Mouse (Mus musculus): Measurements from ENCODE around the gene 9630041A04Rik. TPM values are rescaled to one million over a fixed set of nuclear protein-coding genes. Genes with fewer than 3 reads are reported as not detected.

Gene 9630041A04Rik
- polyA plus RNA-seq, 1 experiment from 2014 or later: 0.71 TPM

DNA sequence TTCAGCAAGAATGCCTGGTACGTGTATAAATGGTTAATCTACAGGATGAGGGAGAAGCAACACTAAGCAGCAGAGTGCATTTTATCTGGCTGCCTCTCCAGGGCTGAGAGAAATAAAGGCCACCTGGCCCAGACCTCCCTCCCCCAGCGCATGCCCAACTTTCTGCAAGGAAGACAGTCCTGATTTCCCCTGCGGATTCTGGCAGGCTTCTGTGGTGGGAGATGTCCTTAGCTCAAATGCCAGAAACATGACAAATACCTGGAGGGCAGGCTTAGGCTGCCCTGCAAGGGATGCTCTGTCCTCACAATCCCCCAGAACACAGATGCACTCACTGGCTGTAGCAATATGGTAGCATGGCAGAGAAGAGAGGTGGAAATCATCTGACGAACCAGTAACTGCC, 76.4 kb downstream of the 9630041A04Rik start:
- H3K27me3 ChIP-seq (replicated peaks; ENCODE audit: control insufficient read depth, insufficient read depth, low read length): no peaks in the 10 kb centered on the region
- 72% methylated on average over 4 of the region's 4 CpGs for WGBS
- no peak overlapping the region for H3K27ac ChIP-seq (ENCODE audit: low read length)
- no peak overlapping the region for H3K4me3 ChIP-seq (replicated peaks; ENCODE audit: low read length)
- H3K4me2 ChIP-seq (ENCODE audit: low read length): no peak overlapping the region
- no peaks in the 10 kb centered on the region for H3K9me3 ChIP-seq (ENCODE audit: control insufficient read depth, low read length)
- H3K36me3 ChIP-seq (ENCODE audit: control insufficient read depth, insufficient read depth): no peaks in the 10 kb centered on the region
- H3K9ac ChIP-seq (replicated peaks; ENCODE audit: low read depth, low read length): no peak overlapping the region
- ATAC-seq: no peak
- peaks cover 18% of the 10 kb centered on the region for H3K4me1 ChIP-seq (replicated peaks; ENCODE audit: control insufficient read depth, insufficient read depth, low read length)

GRCm38 (mm10) chr9:101939006-101939405, 77.4 kb downstream of the 9630041A04Rik start:
- H3K36me3 ChIP-seq (ENCODE audit: control insufficient read depth, insufficient read depth): no peaks in the 10 kb centered on the region
- H3K27ac ChIP-seq (ENCODE audit: low read length): peak overlapping the region; percentile 33; the same call in 1 of the 2 replicates
- 19% methylated on average over 5 of the region's 5 CpGs for WGBS
- no peaks in the 10 kb centered on the region for H3K9me3 ChIP-seq (ENCODE audit: control insufficient read depth, low read length)
- H3K4me3 ChIP-seq (replicated peaks; ENCODE audit: low read length): no peak overlapping the region
- peak; percentile 92 for ATAC-seq
- no peak overlapping the region for H3K4me2 ChIP-seq (ENCODE audit: low read length)
- no peak overlapping the region for H3K9ac ChIP-seq (replicated peaks; ENCODE audit: low read depth, low read length)
- H3K4me1 ChIP-seq (replicated peaks; ENCODE audit: control insufficient read depth, insufficient read depth, low read length): peaks cover 24% of the 10 kb centered on the region
- H3K27me3 ChIP-seq (replicated peaks; ENCODE audit: control insufficient read depth, insufficient read depth, low read length): no peaks in the 10 kb centered on the region

- H3K27me3 ChIP-seq (replicated peaks; ENCODE audit: control insufficient read depth, insufficient read depth, low read length): no peaks in the 10 kb centered on the region
- H3K4me3 ChIP-seq (replicated peaks; ENCODE audit: low read length): no peak overlapping the region
- H3K4me1 ChIP-seq (replicated peaks; ENCODE audit: control insufficient read depth, insufficient read depth, low read length): peaks cover 20% of the 10 kb centered on the region
- ATAC-seq: no peak
- H3K9ac ChIP-seq (replicated peaks; ENCODE audit: low read depth, low read length): no peak overlapping the region
- WGBS: 91% methylated on average over 3 of the region's 3 CpGs
- H3K27ac ChIP-seq (ENCODE audit: low read length): no peak overlapping the region
- no peaks in the 10 kb centered on the region for H3K9me3 ChIP-seq (ENCODE audit: control insufficient read depth, low read length)
- H3K4me2 ChIP-seq (ENCODE audit: low read length): no peak overlapping the region
- H3K36me3 ChIP-seq (ENCODE audit: control insufficient read depth, insufficient read depth): no peaks in the 10 kb centered on the region
These were observed 78.5 kb downstream of the 9630041A04Rik start for GRCm38 (mm10) chr9:101940182-101940581.

GRCm38 (mm10) chr9:101942058-101942669, 80.5 kb downstream of the 9630041A04Rik start:
- Histone ChIP-seq H3K27me3 (replicated peaks; ENCODE audit: control insufficient read depth, insufficient read depth, low read length) (no peaks in the 10 kb centered on the region), H3K9me3 (ENCODE audit: control insufficient read depth, low read length) (no peaks in the 10 kb centered on the region), H3K36me3 (ENCODE audit: control insufficient read depth, insufficient read depth) (no peaks in the 10 kb centered on the region), H3K4me2 (ENCODE audit: low read length) (no peak overlapping the region), H3K9ac (replicated peaks; ENCODE audit: low read depth, low read length) (no peak overlapping the region), H3K4me1 (replicated peaks; ENCODE audit: control insufficient read depth, insufficient read depth, low read length) (peaks cover 22% of the 10 kb centered on the region), H3K4me3 (replicated peaks; ENCODE audit: low read length) (no peak overlapping the region), H3K27ac (ENCODE audit: low read length) (no peak overlapping the region)
- ATAC-seq: no peak
- WGBS: 89% methylated on average over 9 of the region's 9 CpGs

DNA sequence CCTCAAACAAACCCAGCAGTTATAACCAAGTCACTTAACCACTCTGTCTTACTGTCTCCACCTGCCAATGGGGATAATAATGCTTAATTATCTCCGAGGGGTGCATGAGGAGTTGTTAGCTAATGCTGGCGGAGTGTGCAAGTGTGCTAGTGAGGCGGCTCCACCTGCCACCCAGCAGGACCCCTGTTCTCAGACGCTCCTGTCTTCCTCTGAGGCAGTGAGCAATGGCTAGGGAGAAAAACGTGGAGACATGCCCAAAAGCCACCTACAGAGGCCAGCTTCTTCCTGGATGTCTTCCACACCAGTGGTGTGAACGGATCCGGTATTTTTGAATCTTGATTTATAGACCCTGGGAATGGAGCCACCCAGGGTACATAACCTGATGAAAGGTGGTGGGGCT, 83.7 kb downstream of the 9630041A04Rik start:
- Histone ChIP-seq H3K4me1 (replicated peaks; ENCODE audit: control insufficient read depth, insufficient read depth, low read length) (peaks cover 15% of the 10 kb centered on the region), H3K27me3 (replicated peaks; ENCODE audit: control insufficient read depth, insufficient read depth, low read length) (no peaks in the 10 kb centered on the region), H3K27ac (ENCODE audit: low read length) (no peak overlapping the region), H3K9ac (replicated peaks; ENCODE audit: low read depth, low read length) (no peak overlapping the region), H3K36me3 (ENCODE audit: control insufficient read depth, insufficient read depth) (no peaks in the 10 kb centered on the region), H3K9me3 (ENCODE audit: control insufficient read depth, low read length) (no peaks in the 10 kb centered on the region), H3K4me2 (ENCODE audit: low read length) (no peak overlapping the region), H3K4me3 (replicated peaks; ENCODE audit: low read length) (no peak overlapping the region)
- peak; percentile 45; the same call in 1 of the 2 replicates for ATAC-seq
- 38% methylated on average over 7 of the region's 7 CpGs for WGBS

DNA sequence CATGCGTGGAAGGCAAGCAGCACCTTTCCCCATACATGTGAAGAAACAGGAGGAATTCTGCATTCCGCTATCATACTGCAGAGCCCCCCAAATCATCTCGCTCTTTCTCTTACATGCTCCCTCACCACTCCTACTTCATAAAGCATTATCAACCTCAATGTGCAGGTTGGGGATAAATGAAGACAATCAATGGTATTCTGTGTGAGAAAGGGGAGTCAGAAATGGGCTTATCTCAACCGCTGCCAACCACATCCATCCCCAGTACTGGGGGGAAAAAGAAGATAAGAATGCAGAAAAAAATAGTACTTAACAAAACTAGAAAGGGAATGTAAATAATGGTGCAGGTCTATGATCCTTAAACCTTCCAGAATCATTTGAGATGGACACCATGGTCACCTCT, 84.2 kb downstream of the 9630041A04Rik start:
- Histone ChIP-seq H3K9ac (replicated peaks; ENCODE audit: low read depth, low read length) (no peak overlapping the region), H3K4me3 (replicated peaks; ENCODE audit: low read length) (no peak overlapping the region), H3K9me3 (ENCODE audit: control insufficient read depth, low read length) (no peaks in the 10 kb centered on the region), H3K4me1 (replicated peaks; ENCODE audit: control insufficient read depth, insufficient read depth, low read length) (peaks cover 16% of the 10 kb centered on the region), H3K27ac (ENCODE audit: low read length) (no peak overlapping the region), H3K27me3 (replicated peaks; ENCODE audit: control insufficient read depth, insufficient read depth, low read length) (no peaks in the 10 kb centered on the region), H3K36me3 (ENCODE audit: control insufficient read depth, insufficient read depth) (no peaks in the 10 kb centered on the region), H3K4me2 (ENCODE audit: low read length) (no peak overlapping the region)
- 88% methylated on average over 4 of the region's 4 CpGs for WGBS
- ATAC-seq: no peak

GRCm38 (mm10) chr9:101950101-101950500, 88.5 kb downstream of the 9630041A04Rik start:
- no peak overlapping the region for H3K4me3 ChIP-seq (replicated peaks; ENCODE audit: low read length)
- 15% methylated on average over 3 of the region's 3 CpGs for WGBS
- H3K9me3 ChIP-seq (ENCODE audit: control insufficient read depth, low read length): no peaks in the 10 kb centered on the region
- H3K27ac ChIP-seq (ENCODE audit: low read length): 0 out of 2 replicates have a peak overlapping the region, but pooled peaks have one; percentile 17
- H3K4me2 ChIP-seq (ENCODE audit: low read length): no peak overlapping the region
- no peaks in the 10 kb centered on the region for H3K27me3 ChIP-seq (replicated peaks; ENCODE audit: control insufficient read depth, insufficient read depth, low read length)
- no peak overlapping the region for H3K9ac ChIP-seq (replicated peaks; ENCODE audit: low read depth, low read length)
- H3K36me3 ChIP-seq (ENCODE audit: control insufficient read depth, insufficient read depth): no peaks in the 10 kb centered on the region
- ATAC-seq: no peak
- peaks cover 5% of the 10 kb centered on the region for H3K4me1 ChIP-seq (replicated peaks; ENCODE audit: control insufficient read depth, insufficient read depth, low read length)

DNA sequence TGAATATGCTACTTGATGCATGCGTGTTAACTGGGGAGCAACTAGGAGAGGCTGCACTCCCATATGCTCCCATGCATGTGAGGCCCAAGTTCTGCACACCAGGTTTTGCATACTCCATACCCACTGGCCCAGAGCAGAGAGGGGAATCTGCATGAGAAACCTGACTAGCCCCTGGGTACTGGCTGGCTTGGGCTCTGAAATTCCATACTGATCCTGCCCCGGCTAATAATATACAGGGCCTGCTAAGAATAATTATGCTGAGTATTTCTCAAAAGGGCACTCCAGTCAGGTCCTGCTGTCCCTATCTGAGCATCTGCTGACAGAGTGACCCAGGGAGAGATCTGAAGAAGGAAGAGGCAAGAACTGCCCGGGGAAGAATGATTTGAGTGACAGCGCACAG, 92.9 kb downstream of the 9630041A04Rik start:
- no peaks in the 10 kb centered on the region for H3K27me3 ChIP-seq (replicated peaks; ENCODE audit: control insufficient read depth, insufficient read depth, low read length)
- H3K27ac ChIP-seq (ENCODE audit: low read length): no peak overlapping the region
- 71% methylated on average over 4 of the region's 4 CpGs for WGBS
- H3K4me1 ChIP-seq (replicated peaks; ENCODE audit: control insufficient read depth, insufficient read depth, low read length): peaks cover 10% of the 10 kb centered on the region
- no peak overlapping the region for H3K9ac ChIP-seq (replicated peaks; ENCODE audit: low read depth, low read length)
- no peak overlapping the region for H3K4me2 ChIP-seq (ENCODE audit: low read length)
- no peak overlapping the region for H3K4me3 ChIP-seq (replicated peaks; ENCODE audit: low read length)
- ATAC-seq: no peak
- no peaks in the 10 kb centered on the region for H3K9me3 ChIP-seq (ENCODE audit: control insufficient read depth, low read length)
- no peaks in the 10 kb centered on the region for H3K36me3 ChIP-seq (ENCODE audit: control insufficient read depth, insufficient read depth)

- H3K4me2 ChIP-seq (ENCODE audit: low read length): no peak overlapping the region
- peak overlapping the region; percentile 29; the same call in 1 of the 2 replicates for H3K9ac ChIP-seq (replicated peaks; ENCODE audit: low read depth, low read length)
- peak; percentile 23; the same call in 1 of the 2 replicates for ATAC-seq
- no peaks in the 10 kb centered on the region for H3K27me3 ChIP-seq (replicated peaks; ENCODE audit: control insufficient read depth, insufficient read depth, low read length)
- peaks cover 8% of the 10 kb centered on the region for H3K4me1 ChIP-seq (replicated peaks; ENCODE audit: control insufficient read depth, insufficient read depth, low read length)
- no peaks in the 10 kb centered on the region for H3K9me3 ChIP-seq (ENCODE audit: control insufficient read depth, low read length)
- H3K27ac ChIP-seq (ENCODE audit: low read length): no peak overlapping the region; the same call in 1 of the 2 replicates
- H3K4me3 ChIP-seq (replicated peaks; ENCODE audit: low read length): no peak overlapping the region
- no peaks in the 10 kb centered on the region for H3K36me3 ChIP-seq (ENCODE audit: control insufficient read depth, insufficient read depth)
- 34% methylated on average over 4 of the region's 4 CpGs for WGBS
These were observed 94.6 kb downstream of the 9630041A04Rik start for GRCm38 (mm10) chr9:101956228-101956627.

DNA sequence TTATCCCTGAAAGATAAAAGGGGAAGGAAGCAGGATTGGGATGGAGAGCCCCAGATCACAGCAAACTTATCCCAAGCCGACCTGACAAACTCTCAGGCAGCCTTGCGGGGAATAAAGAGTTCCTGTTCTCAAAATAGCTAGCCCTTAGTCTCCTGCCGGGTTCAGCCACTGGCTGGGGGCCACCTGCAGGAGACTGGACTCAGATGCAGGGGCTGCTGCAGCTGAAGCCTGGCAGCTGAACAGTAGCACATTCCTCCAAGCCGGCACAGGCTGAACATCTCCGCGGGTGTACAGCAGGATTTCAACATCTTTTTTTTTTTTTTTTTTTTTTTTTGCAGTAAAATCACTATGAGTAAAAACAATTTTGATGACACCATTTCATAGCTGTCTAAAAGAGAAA, 110.2 kb downstream of the 9630041A04Rik start:
- H3K9ac ChIP-seq (replicated peaks; ENCODE audit: low read depth, low read length): no peak overlapping the region
- 23% methylated on average over 6 of the region's 6 CpGs for WGBS

More for the DNA sequence above, 110.2 kb downstream of the 9630041A04Rik start:
- H3K4me3 ChIP-seq (replicated peaks; ENCODE audit: low read length): no peak overlapping the region
- H3K9me3 ChIP-seq (ENCODE audit: control insufficient read depth, low read length): no peaks in the 10 kb centered on the region
- H3K36me3 ChIP-seq (ENCODE audit: control insufficient read depth, insufficient read depth): no peaks in the 10 kb centered on the region
- H3K27me3 ChIP-seq (replicated peaks; ENCODE audit: control insufficient read depth, insufficient read depth, low read length): no peaks in the 10 kb centered on the region
- no peak overlapping the region for H3K4me2 ChIP-seq (ENCODE audit: low read length)
- no peak overlapping the region for H3K27ac ChIP-seq (ENCODE audit: low read length)
- no peaks in the 10 kb centered on the region for H3K4me1 ChIP-seq (replicated peaks; ENCODE audit: control insufficient read depth, insufficient read depth, low read length)
- ATAC-seq: no peak
